In the genomic region with DNA sequence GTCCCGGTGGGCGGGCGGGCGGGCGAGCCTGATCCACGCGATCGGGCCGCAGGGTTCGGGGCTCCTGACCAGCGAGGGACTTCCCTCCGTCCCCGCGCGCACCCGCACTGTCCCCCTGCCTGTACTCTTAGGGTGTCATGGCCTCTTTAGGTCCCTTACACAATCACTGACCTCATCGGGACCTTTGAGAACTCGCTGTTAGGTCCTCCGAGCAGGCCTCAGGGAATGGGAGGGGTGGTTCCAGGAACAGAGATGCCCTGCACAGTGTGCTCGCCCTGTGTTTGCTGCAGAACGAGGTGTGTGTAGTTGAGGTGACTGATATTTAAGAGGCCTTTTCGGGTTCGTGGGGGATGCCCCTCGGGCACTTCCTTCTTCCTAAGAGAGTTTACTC, we compare ENCODE assay signal across 8 mouse cellular contexts. TPM values are rescaled to one million over a fixed set of nuclear protein-coding genes. Genes with fewer than 3 reads are reported as not detected.
DNase-seq lines count a peak whose midpoint lies in the region; ATAC-seq lines count a peak whose summit lies in the region.

No protein-coding gene starts in this region.

- H3K4me3 ChIP-seq in embryonic facial prominence, embryonic 12.5 days, result peak overlapping the region; percentile 79
- H3K4me3 ChIP-seq in intestine, embryonic 15.5 days (replicated peaks), result peak overlapping the region; percentile 95
- peak overlapping the region; percentile 85 for H3K4me3 ChIP-seq in midbrain, embryonic 13.5 days (replicated peaks)

- WGBS in embryonic facial prominence, embryonic 12.5 days, result under 1% methylated on average over 22 of the region's 24 CpGs
- under 1% methylated on average over 24 of the region's 24 CpGs for WGBS in intestine, embryonic 15.5 days
- under 1% methylated on average over 19 of the region's 24 CpGs for WGBS in midbrain, embryonic 13.5 days

- H3K9me3 ChIP-seq in embryonic facial prominence, embryonic 12.5 days, result no peaks in the 10 kb centered on the region
- no peaks in the 10 kb centered on the region for H3K9me3 ChIP-seq in intestine, embryonic 15.5 days
- H3K9me3 ChIP-seq in midbrain, embryonic 13.5 days, result no peaks in the 10 kb centered on the region

- H3K4me1 ChIP-seq in embryonic facial prominence, embryonic 12.5 days, result peaks cover 23% of the 10 kb centered on the region
- peaks cover 24% of the 10 kb centered on the region for H3K4me1 ChIP-seq in intestine, embryonic 15.5 days (replicated peaks)
- H3K4me1 ChIP-seq in midbrain, embryonic 13.5 days (replicated peaks), result peaks cover 43% of the 10 kb centered on the region

- peak overlapping the region; percentile 85 for H3K4me2 ChIP-seq in embryonic facial prominence, embryonic 12.5 days (replicated peaks)
- peak overlapping the region; percentile 77 for H3K4me2 ChIP-seq in intestine, embryonic 15.5 days (replicated peaks)
- peak overlapping the region; percentile 84 for H3K4me2 ChIP-seq in midbrain, embryonic 13.5 days (replicated peaks)

- peak; percentile 25 for DNase-seq in heart, adult 8-10 months (ENCODE audit: low spot score)
- no peak for DNase-seq in heart, postnatal 4 days
- DNase-seq in right cerebral cortex, postnatal 4 days, result no peak
- no peak for DNase-seq in right cerebral cortex, postnatal 25 days

- H3K27me3 ChIP-seq in embryonic facial prominence, embryonic 12.5 days, result no peaks in the 10 kb centered on the region
- no peaks in the 10 kb centered on the region for H3K27me3 ChIP-seq in intestine, embryonic 15.5 days (replicated peaks)
- H3K27me3 ChIP-seq in midbrain, embryonic 13.5 days, result no peaks in the 10 kb centered on the region

- peaks cover 31% of the 10 kb centered on the region for H3K36me3 ChIP-seq in embryonic facial prominence, embryonic 12.5 days
- peaks cover 17% of the 10 kb centered on the region for H3K36me3 ChIP-seq in intestine, embryonic 15.5 days
- H3K36me3 ChIP-seq in midbrain, embryonic 13.5 days, result peaks cover 35% of the 10 kb centered on the region

- peak overlapping the region; percentile 82 for H3K9ac ChIP-seq in embryonic facial prominence, embryonic 12.5 days
- H3K9ac ChIP-seq in intestine, embryonic 15.5 days, result peak overlapping the region; percentile 80
- peak overlapping the region; percentile 89 for H3K9ac ChIP-seq in midbrain, embryonic 13.5 days (replicated peaks)

- H3K27ac ChIP-seq in embryonic facial prominence, embryonic 12.5 days, result no peak overlapping the region
- H3K27ac ChIP-seq in intestine, embryonic 15.5 days, result peak overlapping the region; percentile 67
- peak overlapping the region; percentile 55 for H3K27ac ChIP-seq in midbrain, embryonic 13.5 days

- ATAC-seq in CD4-positive, CD25-positive, alpha-beta regulatory T cell, adult 4 months, result peak; percentile 40
- ATAC-seq in embryonic facial prominence, embryonic 12.5 days (ENCODE audit: insufficient number of reproducible peaks, insufficient read depth, low FRiP score, low TSS enrichment), result peak; percentile 32; the same call in 1 of the 2 replicates
- peak; percentile 70 for ATAC-seq in intestine, embryonic 15.5 days
- peak; percentile 86 for ATAC-seq in midbrain, embryonic 13.5 days

RNA-seq across cellular contexts. Expression of gene Hps4, which starts 0.3 kb away (rescaled TPM):
- 10 to 100 TPM in 2 of 4 experiments, 1 to 10 TPM in 2; 8.5 to 12.6 (median 10.2) TPM for total RNA-seq in heart, adult 8-10 months (2022)
- 10 to 100 TPM; 14.4 to 15.5 TPM for total RNA-seq in heart, postnatal 4 days (2021)
- 10 to 100 TPM; 14.5 to 16.7 TPM for polyA plus RNA-seq in CD4-positive, CD25-positive, alpha-beta regulatory T cell, adult 4 months (2017; shearing (Covaris generic))
- 40.0 and 44.0 TPM in 2 replicates for polyA plus RNA-seq in embryonic facial prominence, embryonic 12.5 days (2016; fragmentation: Nextera tagmentation; extraction: Ambion mirVana)
- 38.7 and 41.8 TPM in 2 replicates for polyA plus RNA-seq in intestine, embryonic 15.5 days (2015; fragmentation: Nextera tagmentation; extraction: Ambion mirVana)
- 42.6 and 43.5 TPM in 2 replicates for polyA plus RNA-seq in midbrain, embryonic 13.5 days (2015; fragmentation: Nextera tagmentation; extraction: Ambion mirVana)

RNA-seq across cellular contexts. Expression of gene Srrd, which starts 0.4 kb away (rescaled TPM):
- 1 to 10 TPM; 7.8 to 9.4 (median 8.3) TPM for total RNA-seq in heart, adult 8-10 months (2022)
- 10 to 100 TPM; 11.5 to 14.6 TPM for total RNA-seq in heart, postnatal 4 days (2021)
- polyA plus RNA-seq in CD4-positive, CD25-positive, alpha-beta regulatory T cell, adult 4 months (2017; shearing (Covaris generic)), result 1 to 10 TPM; 1.2 to 4.6 TPM
- polyA plus RNA-seq in embryonic facial prominence, embryonic 12.5 days (2016; fragmentation: Nextera tagmentation; extraction: Ambion mirVana), result 54.2 and 57.1 TPM in 2 replicates
- 32.2 and 35.4 TPM in 2 replicates for polyA plus RNA-seq in intestine, embryonic 15.5 days (2015; fragmentation: Nextera tagmentation; extraction: Ambion mirVana)
- polyA plus RNA-seq in midbrain, embryonic 13.5 days (2015; fragmentation: Nextera tagmentation; extraction: Ambion mirVana), result 50.6 and 53.8 TPM in 2 replicates

RNA-seq across cellular contexts. Expression of gene Gm6583, which starts 12.6 kb away (rescaled TPM):
- not detected for total RNA-seq in heart, adult 8-10 months (2022)
- under 1 TPM in 1 of 2 experiments, not detected in 1; 0.11 TPM for total RNA-seq in heart, postnatal 4 days (2021)
- polyA plus RNA-seq in CD4-positive, CD25-positive, alpha-beta regulatory T cell, adult 4 months (2017; shearing (Covaris generic)), result under 1 TPM in 1 of 2 experiments, not detected in 1; 0.28 TPM
- polyA plus RNA-seq in embryonic facial prominence, embryonic 12.5 days (2016; fragmentation: Nextera tagmentation; extraction: Ambion mirVana), result 0.41 and 0.67 TPM in 2 replicates
- 0.16 and 0.23 TPM in 2 replicates for polyA plus RNA-seq in intestine, embryonic 15.5 days (2015; fragmentation: Nextera tagmentation; extraction: Ambion mirVana)
- polyA plus RNA-seq in midbrain, embryonic 13.5 days (2015; fragmentation: Nextera tagmentation; extraction: Ambion mirVana), result 0.14 and 0.17 TPM in 2 replicates

RNA-seq across cellular contexts. Expression of gene Tfip11, which starts 17.0 kb away (rescaled TPM):
- 10 to 100 TPM; 17.0 to 19.1 (median 18.4) TPM for total RNA-seq in heart, adult 8-10 months (2022)
- total RNA-seq in heart, postnatal 4 days (2021), result 10 to 100 TPM; 20.3 to 20.5 TPM
- polyA plus RNA-seq in CD4-positive, CD25-positive, alpha-beta regulatory T cell, adult 4 months (2017; shearing (Covaris generic)), result 10 to 100 TPM; 17.0 to 37.0 TPM
- polyA plus RNA-seq in embryonic facial prominence, embryonic 12.5 days (2016; fragmentation: Nextera tagmentation; extraction: Ambion mirVana), result 37.7 and 41.3 TPM in 2 replicates
- 25.5 and 26.2 TPM in 2 replicates for polyA plus RNA-seq in intestine, embryonic 15.5 days (2015; fragmentation: Nextera tagmentation; extraction: Ambion mirVana)
- polyA plus RNA-seq in midbrain, embryonic 13.5 days (2015; fragmentation: Nextera tagmentation; extraction: Ambion mirVana), result 35.9 and 36.3 TPM in 2 replicates

RNA-seq across cellular contexts. Expression of gene Asphd2, which starts 51.5 kb away (rescaled TPM):
- under 1 TPM; 0.41 to 0.52 (median 0.47) TPM for total RNA-seq in heart, adult 8-10 months (2022)
- total RNA-seq in heart, postnatal 4 days (2021), result 1 to 10 TPM; 1.4 to 1.6 TPM
- polyA plus RNA-seq in CD4-positive, CD25-positive, alpha-beta regulatory T cell, adult 4 months (2017; shearing (Covaris generic)), result not detected
- polyA plus RNA-seq in embryonic facial prominence, embryonic 12.5 days (2016; fragmentation: Nextera tagmentation; extraction: Ambion mirVana), result 32.7 and 33.7 TPM in 2 replicates
- 8.5 and 10.1 TPM in 2 replicates for polyA plus RNA-seq in intestine, embryonic 15.5 days (2015; fragmentation: Nextera tagmentation; extraction: Ambion mirVana)
- 37.8 and 47.6 TPM in 2 replicates for polyA plus RNA-seq in midbrain, embryonic 13.5 days (2015; fragmentation: Nextera tagmentation; extraction: Ambion mirVana)

Comparison
In these comparisons a context has a peak if more than half of its experiments do, and no peak if none do; other contexts are left out.
1. ATAC-seq: peak in every context shown above with its lines; median percentile 86 in midbrain, embryonic 13.5 days; 70 in intestine, embryonic 15.5 days; 40 in CD4-positive, CD25-positive, alpha-beta regulatory T cell, adult 4 months; 32 in embryonic facial prominence, embryonic 12.5 days.